Comparison of ENCODE assay signal across 8 mouse cellular contexts in the genomic region with DNA sequence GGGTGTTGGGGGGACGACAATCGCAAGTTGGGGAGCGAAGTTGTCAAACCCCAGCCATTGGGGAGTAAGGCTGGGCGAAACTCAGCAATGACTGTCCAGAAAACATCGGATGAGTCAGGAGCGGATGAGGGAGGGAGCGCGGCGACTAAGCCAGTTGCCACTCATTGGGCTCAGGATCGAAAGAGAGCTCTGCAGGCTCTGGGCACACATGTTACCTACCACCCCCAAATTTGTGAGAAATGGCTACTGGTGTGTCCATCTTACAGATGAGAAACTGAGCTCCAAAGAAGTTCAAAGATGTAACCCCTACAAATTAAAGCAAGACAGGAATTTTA. TPM values are rescaled to one million over a fixed set of nuclear protein-coding genes. Genes with fewer than 3 reads are reported as not detected.
DNase-seq lines count a peak whose midpoint lies in the region; ATAC-seq and TF ChIP-seq lines count a peak whose summit lies in the region.

No protein-coding gene starts in this region.

- H3K4me2 ChIP-seq in heart, embryonic 13.5 days, result peak overlapping the region; percentile 77
- H3K4me2 ChIP-seq in forebrain, embryonic 16.5 days (ENCODE audit: low read length), result peak overlapping the region; percentile 81
- peak overlapping the region; percentile 89 for H3K4me2 ChIP-seq in liver, postnatal 0 days (ENCODE audit: low read depth, low read length)

- peak overlapping the region; percentile 70 for H3K4me3 ChIP-seq in heart, embryonic 13.5 days
- H3K4me3 ChIP-seq in E14TG2a.4 (replicated peaks; ENCODE audit: low read length), result peak overlapping the region; percentile 82
- peak overlapping the region; percentile 64 for H3K4me3 ChIP-seq in forebrain, embryonic 16.5 days (replicated peaks; ENCODE audit: low read length)
- peak overlapping the region; percentile 74 for H3K4me3 ChIP-seq in liver, postnatal 0 days (ENCODE audit: low read depth, low read length)

- peaks cover 78% of the 10 kb centered on the region for H3K4me1 ChIP-seq in heart, embryonic 13.5 days
- peaks cover 61% of the 10 kb centered on the region for H3K4me1 ChIP-seq in E14TG2a.4 (replicated peaks; ENCODE audit: low read depth, low read length)
- peaks cover 23% of the 10 kb centered on the region for H3K4me1 ChIP-seq in forebrain, embryonic 16.5 days (replicated peaks; ENCODE audit: control insufficient read depth, insufficient read depth, low read length)
- peaks cover 23% of the 10 kb centered on the region for H3K4me1 ChIP-seq in liver, postnatal 0 days (ENCODE audit: insufficient read depth)

- H3K9me3 ChIP-seq in heart, embryonic 13.5 days, result no peaks in the 10 kb centered on the region
- no peaks in the 10 kb centered on the region for H3K9me3 ChIP-seq in E14TG2a.4 (ENCODE audit: low read length)
- H3K9me3 ChIP-seq in forebrain, embryonic 16.5 days (ENCODE audit: control insufficient read depth, low read length), result no peaks in the 10 kb centered on the region
- no peaks in the 10 kb centered on the region for H3K9me3 ChIP-seq in liver, postnatal 0 days (ENCODE audit: low read length)

- WGBS in heart, embryonic 13.5 days, result 4% methylated on average over 10 of the region's 10 CpGs
- under 1% methylated on average over 10 of the region's 10 CpGs for WGBS in forebrain, embryonic 16.5 days
- 3% methylated on average over 10 of the region's 10 CpGs for WGBS in liver, postnatal 0 days (ENCODE audit: insufficient replicate concordance)

- no peak for DNase-seq in heart, adult 8-10 months (ENCODE audit: low spot score)
- DNase-seq in liver, postnatal 0 days, result no peak
- no peak for DNase-seq in embryo, embryonic 11 days
- no peak for DNase-seq in frontal cortex, postnatal 10 days (ENCODE audit: low spot score in 2 of 2)
- DNase-seq in urinary bladder, postnatal 10 days (ENCODE audit: low spot score), result no peak

- no peaks in the 10 kb centered on the region for H3K27me3 ChIP-seq in heart, embryonic 13.5 days (replicated peaks)
- H3K27me3 ChIP-seq in E14TG2a.4 (ENCODE audit: insufficient read depth, low read length), result peaks cover 82% of the 10 kb centered on the region
- H3K27me3 ChIP-seq in forebrain, embryonic 16.5 days (replicated peaks; ENCODE audit: control insufficient read depth, insufficient read depth, low read length), result 0 out of 2 replicates have a peak, but pooled peaks cover 2% of the 10 kb centered on the region
- H3K27me3 ChIP-seq in liver, postnatal 0 days (ENCODE audit: insufficient read depth, low read length), result peaks cover 8% of the 10 kb centered on the region; the same call in 1 of the 2 replicates

- no peak for TF ChIP-seq EP300 in liver, postnatal 0 days (IDR thresholded peaks at IDR 0.05; ENCODE audit: low read depth)

- ATAC-seq in heart, embryonic 13.5 days (ENCODE audit: extremely low read depth, insufficient number of reproducible peaks, low FRiP score, low TSS enrichment), result no peak
- ATAC-seq in forebrain, embryonic 16.5 days, result peak; percentile 34; the same call in 1 of the 2 replicates
- ATAC-seq in liver, postnatal 0 days, result peak; percentile 50; the same call in 1 of the 2 replicates

- no peak for TF ChIP-seq CTCF in E14TG2a.4 (conservative IDR thresholded peaks at IDR 0.05; ENCODE audit: low read length)
- TF ChIP-seq CTCF in liver, postnatal 0 days (IDR thresholded peaks at IDR 0.05; ENCODE audit: low read depth), result no peak

- H3K9ac ChIP-seq in heart, embryonic 13.5 days, result peak overlapping the region; percentile 91
- H3K9ac ChIP-seq in forebrain, embryonic 16.5 days (replicated peaks; ENCODE audit: low read depth, low read length), result peak overlapping the region; percentile 90
- H3K9ac ChIP-seq in liver, postnatal 0 days (replicated peaks), result peak overlapping the region; percentile 77

- H3K27ac ChIP-seq in heart, embryonic 13.5 days (replicated peaks), result peak overlapping the region; percentile 90
- H3K27ac ChIP-seq in forebrain, embryonic 16.5 days (ENCODE audit: low read length), result no peak overlapping the region
- peak overlapping the region; percentile 76 for H3K27ac ChIP-seq in liver, postnatal 0 days (ENCODE audit: low read depth)

- peaks cover 16% of the 10 kb centered on the region for H3K36me3 ChIP-seq in heart, embryonic 13.5 days
- H3K36me3 ChIP-seq in E14TG2a.4 (ENCODE audit: insufficient read depth, low read length), result no peaks in the 10 kb centered on the region
- no peaks in the 10 kb centered on the region for H3K36me3 ChIP-seq in forebrain, embryonic 16.5 days (ENCODE audit: control insufficient read depth, insufficient read depth)
- no peaks in the 10 kb centered on the region for H3K36me3 ChIP-seq in liver, postnatal 0 days (replicated peaks; ENCODE audit: insufficient read depth, low read length)

RNA-seq across cellular contexts. Expression of gene Capn2, which starts 0.2 kb away (rescaled TPM):
- polyA plus RNA-seq in heart, embryonic 13.5 days (2015; fragmentation: Nextera tagmentation; extraction: Ambion mirVana), result 90.2 and 93.3 TPM in 2 replicates
- total RNA-seq in heart, adult 8-10 months (2022), result 10 to 100 TPM; 53.7 to 72.8 (median 63.5) TPM
- 70.3 and 76.2 TPM in 2 replicates for polyA plus RNA-seq in forebrain, embryonic 16.5 days (2015; fragmentation: Nextera tagmentation; extraction: Ambion mirVana)
- polyA plus RNA-seq in liver, postnatal 0 days (2015; fragmentation: Nextera tagmentation; extraction: Ambion mirVana), result 20.6 and 23.6 TPM in 2 replicates

RNA-seq across cellular contexts. Expression of gene Capn8, which starts 47.2 kb away (rescaled TPM):
- polyA plus RNA-seq in heart, embryonic 13.5 days (2015; fragmentation: Nextera tagmentation; extraction: Ambion mirVana), result not detected in 2 replicates
- not detected for total RNA-seq in heart, adult 8-10 months (2022)
- 0.14 TPM in 1 of 2 replicates, not detected in the other for polyA plus RNA-seq in forebrain, embryonic 16.5 days (2015; fragmentation: Nextera tagmentation; extraction: Ambion mirVana)
- 0.06 TPM in 1 of 2 replicates, not detected in the other for polyA plus RNA-seq in liver, postnatal 0 days (2015; fragmentation: Nextera tagmentation; extraction: Ambion mirVana)
